Mouse (Mus musculus) kidney, postnatal 36 days (tissue): ENCODE results near the gene Fbxw2.
"Not testable (repeated sequence)": the region's sequence is repeated elsewhere in the genome, so short reads cannot be mapped to it uniquely, and the experiment has no call there.

ENCODE experiments used
- DNase-seq, 2 experiments: peaks; one replicate each; pipeline ENCODE4 v3.0.0; 2021 to 2022; ENCODE audit warnings: mixed read lengths in 2 of 2

Gene Fbxw2

GRCm38 (mm10) chr2:34825827-34826459 lies at the start of gene Fbxw2:
TSS of gene Fbxw2 (minus strand) at chr2:34826311.
- DNase-seq = peak; percentile 94 to 96

- peak; percentile 55 to 61 for DNase-seq
Measured at GRCm38 (mm10) chr2:34874816-34875345, 48.8 kb upstream of the Fbxw2 start, which contains the start of gene Psmd5. TSS of gene Psmd5 (minus strand) at chr2:34874968.

DNA sequence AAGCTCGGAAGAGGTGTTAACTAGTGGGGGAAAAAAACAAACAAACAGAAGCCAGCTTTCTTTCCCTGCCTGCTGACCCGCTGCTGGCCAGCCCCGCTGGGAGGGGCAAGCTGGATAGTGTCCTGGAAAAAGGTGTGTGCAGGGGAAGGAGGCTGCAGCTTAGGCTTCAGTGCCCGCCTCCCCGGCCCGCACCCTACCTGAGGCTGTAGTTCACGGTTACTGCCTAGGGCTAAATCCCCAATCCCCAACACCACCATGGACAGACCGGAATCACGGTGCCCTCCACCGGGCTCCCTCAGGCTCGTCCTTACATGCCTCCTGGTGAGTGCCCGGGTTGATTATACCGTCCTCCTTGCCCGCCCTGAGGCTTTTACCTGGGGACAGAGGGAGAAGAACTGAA lies 48.2 kb upstream of the Fbxw2 start, which contains the start of gene Cutal:
Cutal (plus strand) TSS at position 126 of the 400 bp plus-strand sequence.
- DNase-seq = peak; percentile 86 to 87

- peak; percentile 95 to 97 for DNase-seq
Measured at GRCm38 (mm10) chr2:34870520-34871474, 44.7 kb upstream of the Fbxw2 start.

GRCm38 (mm10) chr2:34869680-34870079 lies 43.6 kb upstream of the Fbxw2 start:
- DNase-seq = no peak

DNA sequence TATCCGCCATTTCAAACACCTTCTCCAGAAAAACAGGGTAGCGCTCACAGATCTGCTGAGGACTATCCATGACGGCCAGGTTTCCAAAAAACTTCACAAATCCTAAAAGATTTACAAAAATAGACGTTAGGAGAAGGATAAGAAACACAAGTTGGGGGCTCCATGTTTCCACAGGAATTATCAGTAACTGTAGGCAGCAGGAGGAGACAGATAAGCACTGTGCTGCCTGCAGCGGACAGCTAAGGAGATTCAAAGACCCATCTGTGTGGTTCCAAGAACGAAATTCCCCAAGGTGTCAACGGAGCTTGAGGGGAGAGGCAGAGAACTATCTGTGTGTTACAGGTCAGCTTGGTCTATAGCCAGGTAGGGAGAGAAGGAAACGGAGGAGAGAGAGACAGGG lies 31.6 kb upstream of the Fbxw2 start:
- no peak for DNase-seq

DNA sequence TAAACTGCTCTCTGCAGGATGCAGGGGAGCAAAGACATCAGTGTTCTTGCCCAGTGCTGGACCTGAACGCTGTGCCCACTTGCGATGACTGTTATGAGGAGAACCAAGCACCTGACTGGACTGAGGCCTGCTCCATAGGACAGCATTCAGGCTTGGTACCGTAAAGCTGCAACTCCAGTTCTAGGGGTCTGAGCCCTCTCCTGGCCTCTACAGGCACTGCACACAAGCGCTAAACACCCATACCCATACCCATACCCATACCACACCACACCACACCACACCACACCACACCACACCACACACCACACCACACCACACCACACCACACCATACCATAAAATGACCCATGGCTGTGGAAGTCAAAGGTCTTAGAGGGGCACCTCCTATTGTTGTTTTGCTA lies 29.2 kb upstream of the Fbxw2 start:
- peak in 1 of 2 experiments; percentile 19 for DNase-seq

DNA sequence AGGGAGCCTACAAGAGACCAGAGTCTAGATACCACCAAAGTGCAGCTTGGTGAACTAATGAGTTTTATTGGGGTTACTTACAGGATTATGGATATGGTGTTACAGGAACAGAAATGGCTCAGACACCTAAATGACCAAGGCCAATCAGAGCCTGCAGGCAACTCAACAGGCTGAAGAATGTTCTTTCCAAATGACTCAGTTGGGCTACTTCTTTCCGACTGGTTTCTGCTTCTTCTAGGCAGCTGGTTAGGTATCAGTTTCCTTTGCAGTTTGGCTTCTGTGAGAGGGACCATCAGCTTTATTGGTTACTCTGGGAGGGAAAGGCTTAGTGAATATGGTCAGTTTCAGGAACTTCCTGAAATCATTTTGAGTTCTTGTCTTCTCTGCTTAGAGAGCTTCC lies 21.6 kb upstream of the Fbxw2 start:
- no peak for DNase-seq

DNA sequence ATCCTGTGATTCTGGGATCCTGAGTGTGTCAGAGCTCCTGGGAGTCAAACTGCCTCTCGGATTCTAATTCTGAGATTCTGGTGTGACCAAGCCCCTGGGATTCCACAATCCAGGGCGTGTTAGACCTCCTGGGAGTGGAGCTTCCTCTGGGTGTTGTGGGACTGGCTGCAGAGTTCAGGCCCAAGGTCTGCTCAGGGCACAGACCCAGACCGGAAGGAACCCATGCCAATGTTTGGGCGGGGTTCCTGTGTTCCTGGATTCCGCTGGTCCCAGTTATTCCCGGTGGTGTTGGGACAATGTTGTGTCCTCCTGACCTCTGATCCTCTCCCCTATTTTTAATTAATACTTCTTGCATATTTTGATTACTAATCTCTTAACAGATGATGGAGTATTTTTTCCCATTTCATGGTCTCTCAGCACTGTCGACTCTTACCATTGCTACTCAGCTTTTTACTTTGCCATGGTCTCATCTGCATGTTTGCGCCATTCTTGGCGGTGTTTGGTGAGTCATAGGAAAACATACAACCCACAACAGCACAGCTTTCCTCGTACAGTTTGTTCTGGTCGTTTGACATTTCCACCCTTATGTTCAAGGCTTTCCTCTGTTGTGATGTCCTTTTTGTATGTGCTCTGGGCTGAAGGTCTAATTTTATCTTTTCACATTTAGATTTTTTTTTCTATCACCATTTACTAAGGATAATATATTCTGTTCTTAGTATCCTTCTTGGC lies 17.3 kb upstream of the Fbxw2 start:
- peak; percentile 78 to 83 for DNase-seq

GRCm38 (mm10) chr2:34841706-34842105 lies 15.6 kb upstream of the Fbxw2 start:
- DNase-seq = no peak

DNA sequence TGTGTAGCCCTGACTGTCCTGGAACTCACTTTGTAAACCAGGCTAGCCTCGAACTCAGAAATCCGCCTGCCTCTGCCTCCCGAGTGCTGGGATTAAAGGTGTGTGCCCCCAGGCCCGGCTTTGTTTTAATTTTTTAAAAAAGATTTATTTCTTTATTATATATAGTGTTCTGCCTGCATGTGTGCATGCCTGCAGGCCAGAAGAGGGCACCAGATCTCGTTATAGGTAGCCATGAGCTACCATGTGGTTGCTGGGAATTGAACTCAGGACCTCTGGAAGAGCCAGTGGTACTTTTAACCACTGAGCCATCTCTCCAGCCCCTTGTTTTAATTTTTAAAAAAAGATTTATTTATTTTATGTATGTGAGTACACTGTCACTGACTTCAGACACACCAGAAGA lies 14.0 kb upstream of the Fbxw2 start:
- DNase-seq = peak in 1 of 2 experiments; percentile 21

DNA sequence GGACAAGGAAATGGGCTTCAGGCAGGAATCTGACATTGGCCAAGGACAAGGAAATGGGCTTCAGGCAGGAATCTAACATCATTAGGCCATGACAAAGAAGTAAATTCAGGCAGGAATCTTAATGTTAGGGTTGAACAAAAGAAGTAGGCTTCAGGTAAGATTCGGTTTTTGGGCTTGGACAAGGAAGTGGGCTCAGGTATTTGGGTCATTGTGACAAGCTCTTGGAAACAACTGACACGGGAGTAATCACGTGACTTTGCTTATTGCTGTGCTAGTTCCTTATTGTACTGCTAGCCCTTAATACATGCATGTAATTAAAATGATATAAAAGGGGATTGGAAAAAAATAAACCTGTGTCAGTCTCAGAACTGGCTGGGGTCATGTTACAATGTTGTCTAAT lies 9.6 kb upstream of the Fbxw2 start:
- no peak for DNase-seq

- DNase-seq = no peak
Measured at GRCm38 (mm10) chr2:34833624-34834023, 7.5 kb upstream of the Fbxw2 start.

- not testable (repeated sequence) for DNase-seq
Measured at GRCm38 (mm10) chr2:34832766-34833457, 6.8 kb upstream of the Fbxw2 start, which contains the start of gene Gm34653. TSS of gene Gm34653 (plus strand) at chr2:34833007.

- not testable (repeated sequence) for DNase-seq
Measured at GRCm38 (mm10) chr2:34830066-34830465, 4.0 kb upstream of the Fbxw2 start.

- no peak for DNase-seq
Measured at GRCm38 (mm10) chr2:34828026-34828425, 1.9 kb upstream of the Fbxw2 start.

DNA sequence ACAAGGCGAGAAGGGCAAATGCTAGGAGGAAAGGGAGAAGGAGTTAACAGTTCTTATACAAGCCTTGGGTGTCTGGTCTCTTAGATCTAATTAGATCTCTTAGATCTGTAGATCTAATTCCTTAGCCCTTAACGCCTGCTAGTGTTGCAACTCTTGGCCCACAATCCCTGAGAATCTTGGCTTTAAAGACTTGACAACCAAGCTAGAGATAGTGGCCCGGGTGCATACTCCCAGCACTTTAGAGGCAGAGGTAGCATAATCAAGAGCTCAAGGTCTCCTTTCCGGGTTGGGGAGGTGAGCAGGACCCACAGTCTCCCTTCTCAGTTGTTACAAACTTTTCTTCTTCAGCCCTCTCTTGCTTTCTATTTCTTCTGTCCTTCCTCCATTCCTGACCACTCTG lies 1.5 kb upstream of the Fbxw2 start:
- DNase-seq = no peak

DNA sequence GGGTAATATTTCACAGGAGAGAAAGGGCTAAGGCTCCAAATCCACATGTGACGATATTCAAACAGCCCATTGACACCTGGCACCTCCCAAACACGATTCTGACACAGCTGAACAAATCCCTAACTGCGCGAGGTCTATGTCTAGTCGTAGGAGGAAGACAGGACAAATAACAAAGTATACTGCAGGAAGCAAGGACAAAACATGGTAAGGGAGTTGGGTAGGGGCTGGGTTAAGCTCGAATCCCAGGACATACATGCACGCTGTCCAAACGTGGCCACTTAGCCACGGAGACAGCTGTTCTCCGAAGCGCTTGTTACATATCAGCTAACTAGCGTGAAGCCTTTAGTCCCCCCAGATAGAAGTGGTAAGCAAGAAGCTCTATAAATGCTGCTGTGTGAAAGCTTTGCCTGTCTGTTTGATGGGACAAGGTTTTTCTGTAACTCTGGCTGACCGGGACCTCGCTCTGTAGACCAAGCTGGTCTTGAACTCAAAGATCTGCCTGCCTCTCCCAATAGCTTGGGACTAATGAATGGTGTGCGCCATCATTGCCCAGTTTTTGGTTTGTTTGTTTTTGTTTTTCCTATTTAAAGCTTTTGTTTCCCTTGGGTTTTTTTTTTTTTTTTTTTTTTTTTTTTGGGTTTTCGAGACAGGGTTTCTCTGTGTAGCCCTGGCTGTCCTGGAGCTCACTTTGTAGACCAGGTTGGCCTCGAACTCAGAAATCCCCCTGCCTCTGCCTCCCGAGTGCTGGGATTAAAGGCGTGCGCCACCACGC lies 535 bp upstream of the Fbxw2 start:
- peak in 1 of 2 experiments; percentile 16 for DNase-seq

DNA sequence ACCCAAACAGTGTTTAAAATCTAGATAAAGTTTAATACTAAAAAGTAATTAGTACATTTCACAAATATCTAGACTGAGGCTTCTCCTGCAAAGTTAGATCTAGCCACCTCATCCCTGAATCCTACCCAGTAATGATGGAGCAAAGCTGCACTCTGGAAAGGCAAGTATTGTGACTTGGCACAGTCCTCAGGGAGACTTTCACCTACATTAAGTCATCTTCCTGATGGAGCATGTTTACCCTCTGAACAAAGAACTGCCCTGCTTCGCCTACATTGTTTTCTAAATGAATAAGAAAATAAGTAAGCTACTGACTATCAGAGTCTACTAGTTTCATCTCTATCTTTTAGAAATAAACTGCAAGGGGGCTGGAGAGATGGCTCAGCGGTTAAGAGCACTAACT lies 7.6 kb downstream of the Fbxw2 start:
- DNase-seq = no peak

DNA sequence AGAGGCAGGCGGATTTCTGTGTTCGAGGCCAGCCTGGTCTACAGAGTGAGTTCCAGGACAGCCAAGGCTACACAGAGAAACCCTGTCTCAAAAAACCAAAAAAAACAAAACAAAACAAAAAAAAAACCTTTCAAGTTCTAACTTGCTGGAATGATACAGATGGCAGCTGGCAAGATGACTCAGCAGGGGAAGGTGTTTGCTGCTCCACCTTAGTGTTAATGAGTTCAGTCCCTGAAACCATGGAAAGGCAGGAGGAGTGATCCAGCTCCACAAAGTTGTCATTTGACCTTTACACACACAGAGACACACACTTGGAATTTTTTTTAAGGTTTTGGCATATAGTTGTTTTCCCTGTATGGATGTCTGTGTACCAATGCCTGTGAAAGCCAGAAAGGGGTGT lies 10.2 kb downstream of the Fbxw2 start:
- not testable (repeated sequence) for DNase-seq

- DNase-seq = no peak
Measured at GRCm38 (mm10) chr2:34812706-34813105, 13.4 kb downstream of the Fbxw2 start.
